Mouse (Mus musculus) forebrain, embryonic 15.5 days (tissue): Measurements from ENCODE around the gene Trim56. TPM values are rescaled to one million over a fixed set of nuclear protein-coding genes. Genes with fewer than 3 reads are reported as not detected.

Experiments used
- ATAC-seq: fragments of 200-750 bp; cut with Nextera tagmentation; replicated peaks from 2 replicates; pipeline ENCODE4 v1.8.0; 2017; ENCODE audit warnings: mild to moderate bottlenecking, moderate TSS enrichment, moderate library complexity
- H3K27ac ChIP-seq: fragments of 300-500 bp; sonication (generic); replicated peaks from 2 replicates; pipeline ENCODE4 v1.5.1; 2015; ENCODE audit warnings: mild to moderate bottlenecking, inconsistent platforms
- H3K27me3 ChIP-seq: fragments of 300-500 bp; sonication (generic); 2 replicates; pipeline ENCODE4 v1.6.1; 2015; ENCODE audit warnings: inconsistent platforms
- H3K36me3 ChIP-seq: fragments of 300-500 bp; sonication (generic); 2 replicates; pipeline ENCODE4 v1.6.1; 2015; ENCODE audit warnings: mild to moderate bottlenecking, inconsistent platforms
- H3K4me1 ChIP-seq: fragments of 300-500 bp; sonication (generic); 2 replicates; pipeline ENCODE4 v1.6.1; 2015; ENCODE audit warnings: inconsistent platforms
- H3K4me2 ChIP-seq: fragments of 300-500 bp; sonication (generic); replicated peaks from 2 replicates; pipeline ENCODE4 v1.6.1; 2015; ENCODE audit warnings: mild to moderate bottlenecking, inconsistent platforms
- H3K4me3 ChIP-seq: fragments of 300-500 bp; sonication (generic); 2 replicates; pipeline ENCODE4 v1.5.1; 2015; ENCODE audit warnings: mild to moderate bottlenecking, inconsistent platforms
- H3K9ac ChIP-seq: fragments of 300-500 bp; sonication (generic); replicated peaks from 2 replicates; pipeline ENCODE4 v1.6.1; 2015; ENCODE audit warnings: mild to moderate bottlenecking, inconsistent platforms
- H3K9me3 ChIP-seq: fragments of 300-500 bp; sonication (generic); 2 replicates; pipeline ENCODE4 v1.6.1; 2016; ENCODE audit warnings: inconsistent platforms
- WGBS: fragments of 180-500 bp; shearing (Covaris S2); methylation state at CpG from one replicate; pipeline ENCODE4 v1.1.7; 2015; ENCODE audit warnings: mixed read lengths; 5-methylcytosine and 5-hydroxymethylcytosine counted together
- polyA plus RNA-seq: library from polyadenylated mRNA; unstranded; fragments of >200 nt; fragmentation: Nextera tagmentation; extraction: Ambion mirVana; gene quantifications from 2 replicates; pipeline ENCODE4 v1.2.1, GENCODE M21; 2015

The Trim56 gene
- polyA plus RNA-seq, 1 experiment from 2014 or later: 3.4 TPM

GRCm38 (mm10) chr5:137070881-137071605 is 45.0 kb downstream of the Trim56 start:
- H3K4me1 ChIP-seq: peaks cover 11% of the 10 kb centered on the region
- H3K27ac ChIP-seq: no peak overlapping the region
- no peak overlapping the region for H3K9ac ChIP-seq
- no peaks in the 10 kb centered on the region for H3K9me3 ChIP-seq
- WGBS: 85% methylated on average over 19 of the region's 19 CpGs
- no peak for ATAC-seq
- no peaks in the 10 kb centered on the region for H3K36me3 ChIP-seq
- H3K27me3 ChIP-seq: no peaks in the 10 kb centered on the region; the same call in 1 of the 2 replicates
- no peak overlapping the region for H3K4me2 ChIP-seq
- H3K4me3 ChIP-seq: no peak overlapping the region

- 66% methylated on average over 4 of the region's 4 CpGs for WGBS
- ATAC-seq: no peak
- no peak overlapping the region for H3K27ac ChIP-seq
- no peaks in the 10 kb centered on the region; the same call in 1 of the 2 replicates for H3K27me3 ChIP-seq
- no peak overlapping the region for H3K4me2 ChIP-seq
- no peaks in the 10 kb centered on the region for H3K9me3 ChIP-seq
- H3K4me1 ChIP-seq: peaks cover 7% of the 10 kb centered on the region; the same call in 1 of the 2 replicates
- H3K4me3 ChIP-seq: no peak overlapping the region
- no peak overlapping the region for H3K9ac ChIP-seq
- H3K36me3 ChIP-seq: no peaks in the 10 kb centered on the region
Observed at GRCm38 (mm10) chr5:137068711-137069110, 47.3 kb downstream of the Trim56 start.

- Histone ChIP-seq H3K4me1 (no peaks in the 10 kb centered on the region), H3K4me2 (no peak overlapping the region), H3K36me3 (no peaks in the 10 kb centered on the region), H3K27me3 (no peaks in the 10 kb centered on the region), H3K9me3 (no peaks in the 10 kb centered on the region), H3K9ac (no peak overlapping the region), H3K27ac (no peak overlapping the region), H3K4me3 (no peak overlapping the region)
- 77% methylated on average over 8 of the region's 8 CpGs for WGBS
- no peak for ATAC-seq
Observed at GRCm38 (mm10) chr5:137065923-137066322, 50.1 kb downstream of the Trim56 start.

GRCm38 (mm10) chr5:137065454-137065853 is 50.6 kb downstream of the Trim56 start:
- Histone ChIP-seq H3K27ac (no peak overlapping the region), H3K4me3 (no peak overlapping the region), H3K27me3 (no peaks in the 10 kb centered on the region), H3K4me2 (no peak overlapping the region), H3K9me3 (no peaks in the 10 kb centered on the region), H3K9ac (no peak overlapping the region), H3K36me3 (no peaks in the 10 kb centered on the region), H3K4me1 (no peaks in the 10 kb centered on the region)
- ATAC-seq: no peak
- 58% methylated on average over 6 of the region's 6 CpGs for WGBS

GRCm38 (mm10) chr5:137062601-137063000 is 53.4 kb downstream of the Trim56 start:
- H3K27me3 ChIP-seq: no peaks in the 10 kb centered on the region
- no peaks in the 10 kb centered on the region for H3K4me1 ChIP-seq
- H3K9ac ChIP-seq: no peak overlapping the region
- no peak for ATAC-seq
- H3K4me3 ChIP-seq: no peak overlapping the region
- H3K27ac ChIP-seq: no peak overlapping the region
- 90% methylated on average over 5 of the region's 5 CpGs for WGBS
- no peak overlapping the region for H3K4me2 ChIP-seq
- no peaks in the 10 kb centered on the region for H3K9me3 ChIP-seq
- H3K36me3 ChIP-seq: no peaks in the 10 kb centered on the region

- WGBS: 27% methylated on average over 11 of the region's 12 CpGs
Observed at GRCm38 (mm10) chr5:137061809-137062481, 54.1 kb downstream of the Trim56 start.

More at GRCm38 (mm10) chr5:137061809-137062481, 54.1 kb downstream of the Trim56 start:
- Histone ChIP-seq H3K27me3 (no peaks in the 10 kb centered on the region), H3K9me3 (no peaks in the 10 kb centered on the region), H3K4me3 (no peak overlapping the region), H3K36me3 (no peaks in the 10 kb centered on the region), H3K9ac (no peak overlapping the region), H3K27ac (no peak overlapping the region), H3K4me2 (no peak overlapping the region), H3K4me1 (no peaks in the 10 kb centered on the region)
- ATAC-seq: no peak

Other genes starting within 250 kb of the Trim56 start
- gene Col26a1, start 233.0 kb downstream of the Trim56 start, polyA plus RNA-seq: 14.8 and 15.3 TPM in 2 replicates
- 116 and 124 TPM in 2 replicates for gene Ift22, start 208.1 kb downstream of the Trim56 start, polyA plus RNA-seq
- gene Fis1, start 162.9 kb downstream of the Trim56 start, polyA plus RNA-seq: 336 and 351 TPM in 2 replicates
- 0.10 and 0.28 TPM in 2 replicates for gene Cldn15, start 149.6 kb downstream of the Trim56 start, polyA plus RNA-seq
- 28.8 and 35.6 TPM in 2 replicates for gene Plod3, start 129.2 kb downstream of the Trim56 start, polyA plus RNA-seq
- gene Znhit1, start 128.2 kb downstream of the Trim56 start, polyA plus RNA-seq: 123 and 129 TPM in 2 replicates
- 4.0 and 4.4 TPM in 2 replicates for gene Vgf, start 89.8 kb downstream of the Trim56 start, polyA plus RNA-seq
- gene Ap1s1, start 70.1 kb downstream of the Trim56 start, polyA plus RNA-seq: 248 and 257 TPM in 2 replicates
- 0.14 and 0.28 TPM in 2 replicates for gene Serpine1, start 43.9 kb downstream of the Trim56 start, polyA plus RNA-seq
- not detected in 2 replicates for gene Muc3, start 33.1 kb upstream of the Trim56 start, polyA plus RNA-seq
- gene Muc3a, start 96.2 kb upstream of the Trim56 start, polyA plus RNA-seq: 0.09 TPM in 1 of 2 replicates, not detected in the other
- gene Ache, start 171.3 kb upstream of the Trim56 start, polyA plus RNA-seq: 7.7 and 11.2 TPM in 2 replicates
- gene Ufsp1, start 178.4 kb upstream of the Trim56 start, polyA plus RNA-seq: 8.4 and 9.4 TPM in 2 replicates
- gene Srrt, start 191.5 kb upstream of the Trim56 start, polyA plus RNA-seq: 118 and 129 TPM in 2 replicates
- 19.1 and 21.1 TPM in 2 replicates for gene Trip6, start 198.2 kb upstream of the Trim56 start, polyA plus RNA-seq
- 20.1 and 23.1 TPM in 2 replicates for gene Slc12a9, start 217.4 kb upstream of the Trim56 start, polyA plus RNA-seq
- 6.6 and 7.1 TPM in 2 replicates for gene Ephb4, start 233.9 kb upstream of the Trim56 start, polyA plus RNA-seq